Mouse (Mus musculus) spleen, adult 2 months (tissue): ENCODE measurements around the gene Slc35a1. TPM values are rescaled to one million over a fixed set of nuclear protein-coding genes. Genes with fewer than 3 reads are reported as not detected.

ENCODE experiments used
- DNase-seq, 2 experiments: peaks; one replicate each; pipeline versions ENCODE4 v3.0.0 to v3.0.0-alpha.2; 2012 to 2021; ENCODE audit warnings: low spot score in 2 of 2, low read depth in 1 of 2
- H3K27ac ChIP-seq: fragments of 200-500 bp; 2 replicates; pipeline ENCODE4 v1.5.1; 2012; ENCODE audit warnings: low read length, inconsistent platforms; ENCODE audit not compliant: insufficient read depth
- H3K27me3 ChIP-seq: fragments of 200-500 bp; 2 replicates; pipeline ENCODE4 v1.6.1; 2012; ENCODE audit warnings: mild to moderate bottlenecking, moderate library complexity, low read length, inconsistent platforms; ENCODE audit not compliant: control insufficient read depth, insufficient read depth
- H3K36me3 ChIP-seq: fragments of 200-500 bp; 2 replicates; pipeline ENCODE4 v1.6.1; 2012; ENCODE audit warnings: mild to moderate bottlenecking, low read length, inconsistent platforms; ENCODE audit not compliant: control insufficient read depth, insufficient read depth
- H3K4me1 ChIP-seq: fragments of 200-500 bp; 2 replicates; pipeline ENCODE4 v1.6.1; 2011; ENCODE audit warnings: inconsistent platforms; ENCODE audit not compliant: control insufficient read depth, insufficient read depth, insufficient read length
- H3K4me3 ChIP-seq: fragments of 200-500 bp; 2 replicates; pipeline ENCODE4 v1.5.1; 2011; ENCODE audit warnings: mild to moderate bottlenecking, inconsistent platforms; ENCODE audit not compliant: insufficient read depth, insufficient read length; ENCODE audit errors: extremely low read depth
- CTCF ChIP-seq: fragments of 200-500 bp; IDR thresholded peaks from 2 replicates; pipeline ENCODE4 v1.5.1; 2011; ENCODE audit warnings: mild to moderate bottlenecking, inconsistent platforms; ENCODE audit not compliant: insufficient read depth, insufficient read length, insufficient replicate concordance; ENCODE audit errors: extremely low read depth
- POLR2A ChIP-seq: fragments of 200-500 bp; IDR thresholded peaks from 2 replicates; pipeline ENCODE4 v1.6.1; 2011; ENCODE audit warnings: low read depth, low read length, inconsistent platforms
- WGBS: fragments of 180-500 bp; shearing (Covaris S2); methylation state at CpG from one replicate; pipeline ENCODE4 v1.1.7; 2018; 5-methylcytosine and 5-hydroxymethylcytosine counted together
- polyA plus RNA-seq: library from polyadenylated mRNA; depleted of rRNA; stranded (reverse); fragments of >200 nt; gene quantifications from 2 replicates; pipeline ENCODE4 v1.2.3, GENCODE M21; 2012; rRNA removed

The Slc35a1 gene
- polyA plus RNA-seq, 1 experiment = 5.5 TPM

DNA sequence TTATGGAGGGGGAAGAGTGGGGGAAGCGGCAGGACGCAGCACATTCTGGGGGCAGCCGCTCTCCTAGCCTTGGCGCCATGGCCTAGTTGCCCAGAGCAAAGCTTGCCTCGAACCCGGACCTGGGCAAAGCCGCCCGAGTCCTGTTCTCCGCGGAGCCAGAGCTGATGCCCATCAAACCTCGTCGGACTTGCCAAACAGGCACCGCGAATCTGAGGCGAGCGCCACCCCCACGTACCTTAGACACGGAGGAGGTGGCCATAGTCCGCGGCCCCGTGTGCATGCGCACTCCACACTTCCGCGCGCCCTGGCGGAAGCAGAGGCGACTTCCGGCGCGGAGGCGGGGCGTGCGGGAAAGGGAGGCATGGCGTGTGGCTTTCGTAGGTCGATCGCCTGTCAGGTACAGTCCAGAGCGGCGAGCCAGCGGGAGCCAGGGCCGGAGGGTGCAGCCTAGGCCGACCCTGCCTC is 72.6 kb downstream of the Slc35a1 start, which contains the start of the genes Orc3 and Rars2:
Gene Orc3 (minus strand): TSS at position 315 of the 465 bp plus-strand sequence.
Gene Rars2 (plus strand): TSS at position 328 of the 465 bp plus-strand sequence.
- under 1% methylated on average over 42 of the region's 42 CpGs for WGBS
- peak; percentile 78 to 90 for DNase-seq
- peak within 1 kb of the TSS; percentile 67 for H3K27ac ChIP-seq
- TF ChIP-seq POLR2A (peak; percentile 86), CTCF (no peak)
- peaks cover 7% of the 10 kb centered on the region; the same call in 1 of the 2 replicates for H3K4me1 ChIP-seq
- H3K27me3 ChIP-seq = no peaks in the 10 kb centered on the region
- H3K4me3 ChIP-seq = peak within 1 kb of the TSS; percentile 96
- peaks cover 1% of the 10 kb centered on the region; the same call in 1 of the 2 replicates for H3K36me3 ChIP-seq

DNA sequence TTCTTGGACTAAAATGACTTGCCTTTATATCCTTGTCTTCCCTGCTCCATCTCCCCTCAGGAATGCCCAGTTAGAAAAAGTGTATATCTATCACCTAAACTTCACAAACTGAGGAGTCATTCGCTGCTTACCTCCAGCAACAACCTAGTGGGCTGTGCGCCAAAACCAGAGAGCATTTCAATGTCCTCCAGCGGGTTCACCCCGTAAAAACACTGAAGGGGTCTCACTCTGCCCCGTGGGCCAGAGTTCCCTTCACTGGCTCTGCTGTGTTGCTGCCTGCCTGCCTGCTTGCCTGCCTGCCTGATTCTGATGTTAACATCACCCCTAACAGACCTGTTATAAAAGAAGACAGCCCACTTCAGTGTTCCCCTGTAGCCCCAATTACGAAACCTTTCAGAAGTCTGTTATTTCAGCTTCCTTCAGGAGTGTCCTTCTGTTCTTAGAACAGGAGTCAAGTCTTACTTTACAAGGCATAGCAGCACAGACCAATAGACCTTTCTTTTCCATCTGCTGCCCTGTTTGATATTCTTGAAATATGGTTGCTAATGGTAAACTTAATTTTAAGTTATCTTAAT is 73.6 kb downstream of the Slc35a1 start:
- DNase-seq = no peak
- H3K4me1 ChIP-seq = peaks cover 7% of the 10 kb centered on the region; the same call in 1 of the 2 replicates
- TF ChIP-seq CTCF (no peak), POLR2A (no peak)
- no peak overlapping the region for H3K27ac ChIP-seq
- WGBS = 46% methylated on average over 6 of the region's 6 CpGs
- no peaks in the 10 kb centered on the region for H3K27me3 ChIP-seq
- H3K36me3 ChIP-seq = peaks cover 3% of the 10 kb centered on the region; the same call in 1 of the 2 replicates
- H3K4me3 ChIP-seq = no peak overlapping the region

Other genes with a start within 250 kb of the Slc35a1 start
- 15.9 and 22.0 TPM in 2 replicates for gene Akirin2, start 136.5 kb downstream of the Slc35a1 start, polyA plus RNA-seq
- gene Orc3, start 72.5 kb downstream of the Slc35a1 start, polyA plus RNA-seq = 9.2 and 11.5 TPM in 2 replicates
- 4.8 and 5.1 TPM in 2 replicates for gene Rars2, start 72.5 kb downstream of the Slc35a1 start, polyA plus RNA-seq
- gene Cfap206, start 42.8 kb upstream of the Slc35a1 start, polyA plus RNA-seq = not detected in 2 replicates
- gene Gm136, start 68.8 kb upstream of the Slc35a1 start, polyA plus RNA-seq = not detected in 2 replicates
- gene Smim8, start 91.0 kb upstream of the Slc35a1 start, polyA plus RNA-seq = 1.0 and 1.1 TPM in 2 replicates
- 2.0 and 2.1 TPM in 2 replicates for gene Zfp292, start 195.5 kb upstream of the Slc35a1 start, polyA plus RNA-seq
- gene Cga, start 206.3 kb upstream of the Slc35a1 start, polyA plus RNA-seq = not detected in 2 replicates